Mouse (Mus musculus) gastrocnemius, postnatal 25 days (tissue): ENCODE measurements around the gene Lca5. TPM values are rescaled to one million over a fixed set of nuclear protein-coding genes. Genes with fewer than 3 reads are reported as not detected.

Experiments
- total RNA-seq, 2 experiments: library from RNA; stranded (reverse); gene quantifications; 1 replicate in 1 of 2; 2 replicates in 1 of 2; pipeline ENCODE4 v1.2.3; 2021

Gene Lca5
- total RNA-seq, 2 experiments from 2014 or later: 0.99 to 2.2 TPM

Other genes with a start within 250 kb of the Lca5 start
- 1 to 10 TPM; 1.4 to 1.9 TPM for gene Sh3bgrl2, start 107.2 kb upstream of the Lca5 start, total RNA-seq